Mouse (Mus musculus): Measurements from ENCODE around the gene Zbtb16.

GRCm38 (mm10) chr9:48729471-48729870 lies 106.6 kb downstream of the Zbtb16 start:
- no peak for TF ChIP-seq CTCF (IDR thresholded peaks at IDR 0.05; ENCODE audit: borderline replicate concordance, insufficient read depth, low read length)
- TF ChIP-seq POLR2A (IDR thresholded peaks at IDR 0.05; ENCODE audit: low read depth, low read length) = no peak
